ENCODE assay signal across 11 mouse cellular contexts in the genomic region with DNA sequence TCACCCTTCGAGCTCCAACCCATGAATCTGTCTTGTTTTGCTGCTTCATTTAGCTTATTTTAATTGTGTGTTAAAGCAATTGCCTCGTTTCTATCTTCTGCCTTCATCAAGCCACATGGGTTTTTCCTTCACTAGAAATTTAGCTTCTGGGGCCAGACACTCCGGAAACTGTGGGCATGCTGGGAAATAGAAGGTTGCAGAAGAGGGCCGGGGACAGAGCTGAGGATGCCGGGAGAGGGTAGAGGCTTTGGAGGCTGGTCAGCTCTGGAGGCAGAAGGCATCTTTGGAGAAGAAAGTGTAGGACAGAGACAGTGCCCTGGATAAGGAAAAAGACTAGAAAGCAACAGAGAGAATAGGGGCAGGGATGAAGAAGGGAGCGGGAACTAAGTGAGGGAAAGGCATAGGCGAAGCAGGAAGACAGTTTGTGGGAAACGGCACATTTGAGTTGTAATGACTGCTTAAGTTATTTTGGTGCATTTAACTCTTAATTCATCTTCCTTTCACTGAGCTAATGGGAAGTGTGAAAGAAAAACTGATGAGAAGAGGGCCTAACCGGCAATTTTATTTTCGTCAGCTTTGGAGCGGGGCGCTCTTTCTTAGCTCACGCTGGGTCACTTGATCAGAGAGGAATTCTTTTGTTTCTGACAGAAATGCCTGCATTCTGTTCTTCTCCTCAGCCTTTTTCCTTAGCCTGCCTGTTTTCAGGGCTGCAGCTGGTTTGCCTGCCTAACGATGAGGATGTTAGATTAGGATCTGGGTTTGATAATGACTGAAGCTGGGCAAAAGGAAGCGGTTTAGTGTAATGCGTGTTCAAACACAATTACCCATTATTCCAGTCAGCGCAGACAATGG. TPM values are rescaled to one million over a fixed set of nuclear protein-coding genes. Genes with fewer than 3 reads are reported as not detected.
A peak's percentile ranks its signal among the peaks of the same experiment; 100 is the strongest.
DNase-seq lines count a peak whose midpoint lies in the region; ATAC-seq lines count a peak whose summit lies in the region.
"Had no signal": no experiment of that assay in that cellular context is flagged by ENCODE, and none has a peak within 500 bp of the region (broad histone marks: within the 10 kb centered on the region; RNA-seq: fewer than 3 reads in every experiment).

No protein-coding gene starts in this region.

- H3K9ac ChIP-seq in forebrain, embryonic 11.5 days (ENCODE audit: low read length) = no peak overlapping the region
- H3K9ac ChIP-seq in hindbrain, embryonic 15.5 days = 0 out of 2 replicates have a peak overlapping the region, but pooled peaks have one; percentile 4
- 0 out of 2 replicates have a peak overlapping the region, but pooled peaks have one; percentile 25 for H3K9ac ChIP-seq in neural tube, embryonic 14.5 days (replicated peaks; ENCODE audit: low read depth, low read length)
- H3K9ac ChIP-seq: limb, embryonic 12.5 days had no signal

- no peaks in the 10 kb centered on the region for H3K36me3 ChIP-seq in forebrain, embryonic 11.5 days (ENCODE audit: control insufficient read depth, insufficient read depth, low read length)
- H3K36me3 ChIP-seq in hindbrain, embryonic 15.5 days = no peaks in the 10 kb centered on the region
- H3K36me3 ChIP-seq in neural tube, embryonic 14.5 days (ENCODE audit: control insufficient read depth, insufficient read depth, low read length) = no peaks in the 10 kb centered on the region
- H3K36me3 ChIP-seq: limb, embryonic 12.5 days had no signal

- H3K27me3 ChIP-seq in forebrain, embryonic 11.5 days (ENCODE audit: control insufficient read depth, insufficient read depth, low read length) = no peaks in the 10 kb centered on the region
- no peaks in the 10 kb centered on the region for H3K27me3 ChIP-seq in hindbrain, embryonic 15.5 days
- H3K27me3 ChIP-seq in neural tube, embryonic 14.5 days (ENCODE audit: control insufficient read depth, insufficient read depth, low read length) = no peaks in the 10 kb centered on the region
- H3K27me3 ChIP-seq: limb, embryonic 12.5 days had no signal

- WGBS in forebrain, embryonic 11.5 days = 22% methylated on average over 17 of the region's 17 CpGs
- 31% methylated on average over 17 of the region's 17 CpGs for WGBS in hindbrain, embryonic 15.5 days
- 23% methylated on average over 17 of the region's 17 CpGs for WGBS in neural tube, embryonic 14.5 days

- peak; percentile 60 for DNase-seq in heart, adult 11 months
- DNase-seq in heart, postnatal 36 days = no peak
- no peak for DNase-seq in forebrain, embryonic 11.5 days (ENCODE audit: low spot score)
- no peak for DNase-seq in gastrocnemius, postnatal 14 days
- no peak for DNase-seq in lung, postnatal 14 days
- DNase-seq: kidney, adult 11 months had no signal

- intact Hi-C loops in heart, postnatal 36 days (cut with DNase I) = no loop called here
- intact Hi-C loops in gastrocnemius, postnatal 14 days (cut with DNase I; ENCODE audit: low total_unique reads) = no loop called here

- ATAC-seq in forebrain, embryonic 11.5 days (replicated peaks; ENCODE audit: low FRiP score) = peak; percentile 57; the same call in 1 of the 2 replicates
- no peak for ATAC-seq in hindbrain, embryonic 15.5 days (ENCODE audit: low FRiP score, low read depth)
- ATAC-seq in neural tube, embryonic 14.5 days (ENCODE audit: low read depth) = no peak
- no peak for ATAC-seq in megakaryocyte progenitor cell, adult 5-6 weeks (replicated peaks; ENCODE audit: poor library complexity)

- peak overlapping the region; percentile 37; the same call in 1 of the 2 replicates for H3K27ac ChIP-seq in forebrain, embryonic 11.5 days (ENCODE audit: low read depth, low read length)
- H3K27ac ChIP-seq in hindbrain, embryonic 15.5 days (replicated peaks) = peak overlapping the region; percentile 36
- H3K27ac ChIP-seq in neural tube, embryonic 14.5 days (ENCODE audit: low read depth, low read length) = no peak overlapping the region
- H3K27ac ChIP-seq: limb, embryonic 12.5 days; stomach, postnatal 0 days had no signal

- no peak overlapping the region for H3K4me3 ChIP-seq in forebrain, embryonic 11.5 days (ENCODE audit: low read depth, low read length)
- no peak overlapping the region for H3K4me3 ChIP-seq in hindbrain, embryonic 15.5 days
- H3K4me3 ChIP-seq in neural tube, embryonic 14.5 days (ENCODE audit: low read depth, low read length) = no peak overlapping the region
- H3K4me3 ChIP-seq: limb, embryonic 12.5 days had no signal

- peaks cover 3% of the 10 kb centered on the region; the same call in 1 of the 2 replicates for H3K4me1 ChIP-seq in forebrain, embryonic 11.5 days (replicated peaks; ENCODE audit: control insufficient read depth, insufficient read depth, low read length)
- peaks cover 7% of the 10 kb centered on the region for H3K4me1 ChIP-seq in hindbrain, embryonic 15.5 days (replicated peaks)
- H3K4me1 ChIP-seq in neural tube, embryonic 14.5 days (ENCODE audit: control insufficient read depth, insufficient read depth, low read length) = no peaks in the 10 kb centered on the region

- H3K9me3 ChIP-seq in forebrain, embryonic 11.5 days (ENCODE audit: control insufficient read depth, low read length) = no peaks in the 10 kb centered on the region
- no peaks in the 10 kb centered on the region for H3K9me3 ChIP-seq in hindbrain, embryonic 15.5 days
- H3K9me3 ChIP-seq in neural tube, embryonic 14.5 days (ENCODE audit: control insufficient read depth, low read length) = no peaks in the 10 kb centered on the region
- H3K9me3 ChIP-seq: limb, embryonic 12.5 days had no signal

- peak overlapping the region; percentile 26; the same call in 1 of the 2 replicates for H3K4me2 ChIP-seq in forebrain, embryonic 11.5 days (ENCODE audit: low read depth, low read length, severe bottlenecking)
- peak overlapping the region; percentile 19; the same call in 1 of the 2 replicates for H3K4me2 ChIP-seq in hindbrain, embryonic 15.5 days
- no peak overlapping the region for H3K4me2 ChIP-seq in neural tube, embryonic 14.5 days (ENCODE audit: low read depth, low read length)
- H3K4me2 ChIP-seq: limb, embryonic 12.5 days had no signal

RNA-seq across cellular contexts. Expression of a gene that starts 28.2 kb away (rescaled TPM):
- under 1 TPM; 0.17 to 0.68 TPM for total RNA-seq in heart, postnatal 36 days (2021)
- 0.19 and 0.77 TPM in 2 replicates for polyA plus RNA-seq in forebrain, embryonic 11.5 days (2014; fragmentation: Nextera tagmentation; extraction: Ambion mirVana)
- 4.9 and 5.0 TPM in 2 replicates for polyA plus RNA-seq in hindbrain, embryonic 15.5 days (2015; fragmentation: Nextera tagmentation; extraction: Ambion mirVana)
- polyA plus RNA-seq in neural tube, embryonic 14.5 days (2014; fragmentation: Nextera tagmentation; extraction: Ambion mirVana) = 4.1 and 6.6 TPM in 2 replicates
- total RNA-seq in gastrocnemius, postnatal 14 days (2021) = under 1 TPM in 1 of 2 experiments, not detected in 1; 0.04 TPM
- not detected in 2 replicates for total RNA-seq in megakaryocyte progenitor cell, adult 5-6 weeks (2015)
- not detected in 2 replicates for total RNA-seq in megakaryocyte progenitor cell, adult 5-6 weeks (2017)
- polyA plus RNA-seq: limb, embryonic 12.5 days had no signal
